Mouse (Mus musculus) layer of hippocampus, adult 18-20 months (tissue): ENCODE measurements around the gene Gm43191. TPM values are rescaled to one million over a fixed set of nuclear protein-coding genes. Genes with fewer than 3 reads are reported as not detected.
"Not testable (repeated sequence)": the region's sequence is repeated elsewhere in the genome, so short reads cannot be mapped to it uniquely, and the experiment has no call there.

ENCODE experiments used
- DNase-seq, 2 experiments: peaks; one replicate each; pipeline ENCODE4 v3.0.0; 2022; ENCODE audit warnings: low spot score in 2 of 2
- total RNA-seq, 2 experiments: library from RNA; stranded (reverse); gene quantifications; 2 replicates each; pipeline ENCODE4 v1.2.3; 2021

The Gm43191 gene
- total RNA-seq, 2 experiments from 2014 or later = not detected

- DNase-seq = peak in 1 of 2 experiments; percentile 39
Observed at GRCm38 (mm10) chr3:116661870-116662414, 19.1 kb downstream of the Gm43191 start.

DNA sequence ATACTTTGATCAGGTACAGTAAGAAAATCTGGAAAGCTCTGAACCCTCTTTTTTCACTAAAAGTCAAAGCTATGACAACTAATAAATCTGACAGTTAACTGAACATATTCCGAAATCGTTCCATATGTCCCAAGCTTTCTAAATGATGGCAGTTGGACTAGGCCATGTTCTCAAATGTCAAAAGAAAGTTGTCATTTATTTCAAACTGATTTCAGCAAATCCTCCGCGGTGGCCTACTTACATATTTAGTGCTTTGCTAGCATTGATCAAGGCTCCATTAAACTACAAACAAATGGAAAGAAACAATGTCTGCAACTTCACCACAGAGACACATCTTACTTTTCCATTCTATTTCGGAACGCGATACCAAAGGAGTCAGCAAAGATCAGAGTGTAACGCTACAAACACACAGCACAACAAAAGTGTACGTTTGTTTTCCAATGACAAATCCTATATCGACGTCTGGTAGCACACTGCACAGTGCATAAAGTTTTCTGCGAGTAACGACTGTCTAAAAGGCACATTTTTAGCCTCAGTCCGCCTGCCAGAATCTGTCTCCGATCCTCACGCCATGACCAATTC, 19.7 kb downstream of the Gm43191 start:
- DNase-seq = no peak

DNA sequence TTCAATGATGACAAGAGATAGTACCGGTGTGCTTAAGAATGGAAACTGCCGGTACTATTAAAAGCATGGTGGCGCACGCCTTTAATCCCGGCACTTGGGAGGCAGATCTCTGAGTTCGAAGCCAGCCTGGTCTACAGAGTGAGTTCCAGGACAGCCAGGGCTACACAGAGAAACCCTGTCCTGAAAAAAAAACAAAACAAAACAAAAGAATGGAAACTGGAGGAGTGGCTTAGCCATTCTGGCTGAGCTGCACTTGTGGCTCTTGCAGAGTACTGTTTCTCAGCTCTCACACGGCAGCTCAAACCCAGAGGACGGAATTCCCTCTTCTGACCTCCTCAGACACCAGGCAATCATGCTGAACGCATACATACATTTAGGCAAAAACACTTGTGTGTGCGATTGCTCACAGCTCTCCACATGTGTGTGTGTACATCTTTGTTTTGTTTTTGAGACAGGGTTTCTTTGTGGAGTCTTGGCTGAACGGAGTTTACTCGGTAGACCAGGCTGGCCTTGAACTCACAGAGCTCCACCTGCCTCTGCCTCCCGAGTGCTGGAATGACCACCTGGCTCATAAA, 21.1 kb downstream of the Gm43191 start:
- DNase-seq = no peak

DNA sequence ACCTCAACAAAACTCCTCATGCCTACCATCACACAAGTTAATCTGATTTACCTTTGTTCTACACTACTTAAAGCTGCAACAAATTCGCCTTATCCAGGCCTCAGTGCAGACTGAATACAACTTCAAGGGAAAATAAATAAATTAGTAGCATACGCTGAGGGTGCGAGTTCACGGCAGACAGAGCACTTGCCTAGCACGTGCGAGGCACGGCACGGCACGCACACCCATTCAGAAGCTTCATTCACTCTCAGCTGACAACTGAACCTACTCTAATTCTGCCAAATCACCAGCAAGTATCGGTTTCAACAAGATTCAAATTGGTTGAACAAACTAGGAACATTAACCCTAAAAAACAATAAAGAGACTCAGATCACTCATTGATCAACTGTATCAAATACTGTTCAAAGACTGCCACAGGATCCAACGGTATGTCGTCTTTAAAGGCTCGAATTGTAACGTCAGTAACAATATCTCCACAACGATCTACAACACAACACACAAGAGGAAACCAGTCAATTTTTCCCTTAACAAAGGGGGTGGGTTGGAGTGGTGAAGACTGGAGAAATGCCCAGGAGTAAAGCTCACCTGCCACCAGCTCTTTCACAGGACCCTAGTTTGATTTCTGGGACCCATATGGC, 22.0 kb downstream of the Gm43191 start:
- no peak for DNase-seq

DNA sequence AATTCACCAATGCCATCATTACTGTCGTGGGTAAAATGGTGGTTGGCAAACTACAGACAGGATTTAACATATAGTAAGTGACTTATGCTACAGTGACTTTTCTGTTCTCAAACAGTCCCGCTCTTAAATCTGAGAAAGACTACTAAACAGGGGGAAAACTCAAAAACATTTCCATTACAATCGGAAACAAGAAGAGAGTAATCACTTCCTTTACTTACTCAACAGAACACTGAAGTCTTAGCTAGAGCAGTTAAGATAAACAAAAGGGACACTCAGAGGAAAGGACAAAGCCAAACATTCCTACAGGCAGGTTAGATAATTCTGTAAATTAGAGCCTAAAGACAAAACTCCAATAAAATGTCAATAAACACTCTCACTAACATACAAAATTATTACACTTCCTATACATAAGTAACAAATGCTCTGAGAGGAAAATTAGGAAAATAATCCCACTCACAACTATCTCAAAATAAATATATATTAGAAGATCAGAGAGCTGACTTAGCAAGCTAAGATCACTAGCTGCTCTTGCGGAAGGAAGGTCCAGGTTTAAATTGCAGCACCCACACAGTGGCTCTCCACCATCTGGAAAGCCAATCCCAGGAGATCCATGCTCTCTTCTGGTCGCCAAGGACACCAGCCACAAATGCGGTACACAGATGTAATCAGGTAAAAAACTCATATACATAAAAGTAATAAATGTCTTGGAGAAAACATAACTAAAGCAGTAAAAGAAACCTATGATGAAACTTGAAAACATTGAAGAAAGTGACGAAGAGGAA, 24.7 kb downstream of the Gm43191 start:
- no peak for DNase-seq

DNA sequence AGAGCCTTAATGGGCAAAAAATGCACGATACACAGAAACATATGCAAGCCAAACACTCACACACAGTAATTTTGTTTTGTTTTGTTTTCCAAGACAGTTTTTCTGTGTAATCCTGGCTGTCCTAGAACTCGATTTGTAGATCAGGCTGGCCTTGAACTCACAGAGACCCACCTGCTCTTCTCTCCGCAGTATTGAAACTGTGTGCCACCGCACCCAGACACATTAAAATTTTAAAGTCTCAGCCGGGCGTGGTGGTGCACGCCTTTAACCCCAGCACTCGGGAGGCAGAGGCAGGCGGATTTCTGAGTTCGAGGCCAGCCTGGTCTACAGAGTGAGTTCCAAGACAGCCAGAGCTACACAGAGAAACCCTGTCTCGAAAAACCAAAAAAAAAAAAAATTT, 27.0 kb downstream of the Gm43191 start:
- not testable (repeated sequence) for DNase-seq

DNA sequence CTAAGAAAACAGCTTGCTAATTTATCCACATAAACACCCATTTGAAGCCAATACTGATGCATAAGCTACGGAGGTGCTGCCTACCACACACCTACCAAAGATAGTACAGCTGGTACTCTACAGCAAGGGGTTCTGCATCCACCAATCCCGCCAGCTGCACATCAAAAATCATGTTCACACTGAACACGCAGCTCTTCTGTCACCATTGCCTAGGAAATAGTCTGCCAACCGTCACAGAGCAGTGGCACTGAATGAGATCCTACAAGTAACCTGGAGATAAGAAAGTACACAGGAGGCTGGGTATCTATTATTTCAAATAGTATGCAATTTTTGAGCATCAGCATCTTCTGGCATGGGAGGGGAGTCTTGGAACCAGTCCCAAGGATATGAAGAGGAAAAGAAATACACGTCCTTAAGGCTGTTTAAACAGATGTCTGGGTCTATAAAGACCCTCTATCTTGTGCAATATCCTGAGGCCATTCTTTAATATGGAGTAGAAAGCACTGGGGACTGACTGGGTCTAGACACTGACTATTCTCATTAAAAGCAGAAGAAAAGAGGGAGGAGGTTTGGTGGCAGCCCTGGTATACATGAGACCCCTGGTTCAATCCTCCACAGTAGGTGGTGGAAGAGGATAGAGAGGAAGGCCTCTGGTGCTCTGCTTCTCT, 27.6 kb downstream of the Gm43191 start:
- no peak for DNase-seq

GRCm38 (mm10) chr3:116652033-116652446, 29.0 kb downstream of the Gm43191 start:
- DNase-seq = peak in 1 of 2 experiments; percentile 41

- no peak for DNase-seq
Observed at GRCm38 (mm10) chr3:116650698-116651097, 30.4 kb downstream of the Gm43191 start.

DNA sequence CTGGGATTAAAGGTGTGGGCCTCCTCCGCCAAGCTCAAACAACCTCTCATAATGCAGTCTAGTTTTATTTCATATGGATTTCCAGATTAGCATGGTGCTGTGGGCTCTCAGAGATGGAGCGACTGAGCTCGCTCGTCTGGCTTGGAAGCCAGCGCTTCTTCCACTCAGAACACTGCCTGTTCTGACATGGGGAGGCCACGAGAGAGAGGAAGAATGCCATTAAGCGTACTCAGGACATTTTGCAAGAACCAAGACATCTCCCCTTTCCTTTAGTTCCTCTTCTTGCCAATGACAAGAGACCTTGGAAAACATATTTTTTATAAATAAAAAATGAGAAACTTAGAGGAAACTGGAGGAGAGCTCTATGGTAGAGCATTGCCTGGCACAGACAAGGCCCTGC, 32.3 kb downstream of the Gm43191 start:
- DNase-seq = no peak

DNA sequence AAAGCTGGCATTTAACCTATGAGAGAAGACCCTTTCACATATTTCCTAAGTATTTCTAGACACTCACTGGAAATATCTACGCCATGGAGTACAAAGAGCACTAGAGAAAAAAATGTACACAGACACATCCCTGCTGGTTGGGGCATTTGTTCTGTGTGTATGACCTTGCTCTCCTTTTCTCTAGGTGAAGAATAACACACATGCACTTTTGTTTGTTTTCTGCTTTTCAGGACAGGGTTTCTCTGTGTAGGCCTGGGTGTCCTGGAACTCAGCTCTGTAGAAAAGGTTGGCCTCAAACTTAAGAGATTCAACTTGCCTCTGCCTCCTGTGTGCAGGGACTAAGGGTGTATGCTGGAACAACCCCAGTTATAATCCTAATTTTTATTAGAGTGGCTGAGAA, 34.7 kb downstream of the Gm43191 start:
- DNase-seq = no peak

DNA sequence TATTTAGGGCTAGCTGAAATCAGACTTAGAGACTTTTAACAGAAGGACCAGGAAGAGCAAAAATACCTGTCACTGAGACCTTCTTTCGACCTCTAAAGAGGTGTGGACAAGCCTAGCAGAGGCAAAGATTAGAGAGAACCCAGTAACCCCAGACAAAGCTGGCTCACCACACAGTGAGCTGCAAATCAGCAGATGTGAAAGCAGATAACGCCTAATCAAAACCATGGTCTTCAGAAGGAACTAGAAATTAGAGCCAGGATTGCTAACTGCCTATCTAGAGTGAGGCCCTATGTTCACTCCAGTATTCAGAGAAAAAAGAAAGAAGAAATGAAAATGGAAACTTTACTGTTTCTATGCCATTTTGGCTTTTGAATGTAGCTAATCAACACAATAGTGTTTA, 38.7 kb downstream of the Gm43191 start:
- DNase-seq = no peak

GRCm38 (mm10) chr3:116641811-116642371, 39.2 kb downstream of the Gm43191 start:
- DNase-seq = no peak

GRCm38 (mm10) chr3:116640024-116640423, 41.0 kb downstream of the Gm43191 start:
- DNase-seq = no peak

DNA sequence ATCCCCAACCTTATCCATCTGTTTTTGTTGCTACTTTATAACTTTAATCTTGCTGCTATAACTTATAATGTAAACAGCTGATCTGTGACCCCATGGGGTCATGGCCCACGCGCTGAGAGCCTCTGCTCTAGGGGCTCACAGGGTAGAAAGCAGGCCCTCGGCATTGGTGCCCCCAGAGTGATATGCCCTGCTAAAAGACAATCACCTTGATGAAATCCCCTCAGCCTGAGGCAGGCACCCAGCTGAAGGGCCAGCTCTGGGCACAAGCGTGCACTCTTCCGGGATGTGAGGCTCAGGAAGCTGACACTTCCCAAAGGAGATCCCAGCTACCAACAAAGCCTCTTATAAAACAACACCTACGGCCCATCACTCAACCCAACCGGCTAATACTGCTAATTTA, 42.5 kb downstream of the Gm43191 start:
- no peak for DNase-seq

DNA sequence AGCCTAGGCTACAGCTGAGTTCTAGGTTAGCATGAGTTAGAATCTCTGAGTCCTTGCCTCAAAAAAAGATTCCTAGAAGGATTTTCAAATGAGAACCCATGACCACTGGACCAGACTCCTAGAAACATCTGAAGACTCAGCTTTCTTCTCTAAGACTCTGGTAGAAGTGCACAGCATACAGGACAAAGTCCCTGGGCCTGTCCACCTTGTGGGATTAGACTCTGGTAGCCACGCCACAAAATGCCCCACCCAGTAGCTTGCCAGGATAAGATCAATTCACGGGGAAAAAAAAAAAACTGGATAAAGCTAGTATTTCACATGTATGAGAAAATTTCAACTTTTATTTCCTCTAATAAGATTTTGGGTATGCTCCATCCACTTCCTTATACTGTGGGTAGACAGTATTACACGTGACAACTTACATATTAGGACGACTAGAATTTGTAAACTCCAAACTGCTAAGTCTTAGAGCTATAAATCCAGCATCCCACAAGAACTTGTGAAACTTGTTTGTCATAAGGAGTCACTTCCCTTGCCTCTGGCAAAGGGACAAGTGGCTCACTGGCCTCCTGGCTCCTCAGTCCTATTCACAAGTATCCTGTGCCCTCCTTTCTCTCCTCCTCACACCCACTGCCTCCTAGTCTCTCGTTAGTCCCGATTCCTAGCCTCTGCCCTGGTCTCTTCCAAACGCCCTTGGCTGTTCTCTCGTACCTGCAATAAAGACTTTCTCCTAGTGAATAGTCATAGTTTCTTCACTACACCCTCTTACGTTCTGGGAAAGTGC, 43.2 kb downstream of the Gm43191 start:
- no peak for DNase-seq

- no peak for DNase-seq
Observed at GRCm38 (mm10) chr3:116635799-116636198, 45.3 kb downstream of the Gm43191 start.

DNA sequence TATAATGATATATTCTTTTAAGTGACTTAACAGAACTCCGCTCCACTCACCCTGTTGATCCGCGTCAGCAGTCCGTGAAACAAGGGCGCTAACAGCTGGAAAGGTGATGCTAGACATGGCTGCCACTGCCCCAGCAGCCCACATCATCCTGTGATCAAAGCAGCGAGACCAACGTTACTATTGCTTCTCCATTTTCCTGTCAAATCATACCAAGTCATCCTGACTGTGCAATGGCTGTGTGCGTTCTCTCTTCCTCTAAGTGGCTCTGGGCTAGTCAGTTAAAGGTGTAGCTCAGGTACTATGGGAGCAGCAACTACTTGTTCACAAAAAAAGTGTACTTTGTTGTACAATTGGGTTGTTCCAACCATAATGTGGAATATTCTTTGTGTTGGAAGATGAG, 46.2 kb downstream of the Gm43191 start:
- DNase-seq = no peak

- no peak for DNase-seq
Observed at GRCm38 (mm10) chr3:116634091-116634490, 47.0 kb downstream of the Gm43191 start.

- DNase-seq = no peak
Observed at GRCm38 (mm10) chr3:116632971-116633370, 48.1 kb downstream of the Gm43191 start.
